Mouse (Mus musculus) myocyte (in vitro differentiated cells): ENCODE data around the gene Zbtb46. TPM values are rescaled to one million over a fixed set of nuclear protein-coding genes. Genes with fewer than 3 reads are reported as not detected.

Experiments
- H3K27me3 ChIP-seq: one replicate; pipeline ENCODE4 v1.6.1; 2011; ENCODE audit not compliant: control insufficient read depth, insufficient read depth, insufficient read length
- H3K36me3 ChIP-seq: one replicate; pipeline ENCODE4 v1.6.1; 2011; ENCODE audit not compliant: control insufficient read depth, insufficient read depth
- H3K4me2 ChIP-seq: one replicate; pipeline ENCODE4 v1.6.1; 2011; ENCODE audit warnings: low read depth, control low read depth
- H3K4me3 ChIP-seq: one replicate; pipeline ENCODE4 v1.5.1; 2011; ENCODE audit warnings: mild to moderate bottlenecking, control low read depth, moderate library complexity
- H3K79me2 ChIP-seq: one replicate; pipeline ENCODE4 v1.6.1; 2011; ENCODE audit not compliant: control insufficient read depth, insufficient read depth
- H3ac ChIP-seq: one replicate; pipeline ENCODE4 v1.6.1; 2011; ENCODE audit not compliant: control insufficient read depth, insufficient read length
- CEBPB ChIP-seq: IDR thresholded peaks from 2 replicates; pipeline ENCODE4 v1.6.1; 2011; ENCODE audit warnings: mild to moderate bottlenecking, moderate library complexity; ENCODE audit not compliant: poor library complexity, insufficient read depth, severe bottlenecking
- E2F4 ChIP-seq: IDR thresholded peaks from one replicate; pipeline ENCODE4 v1.6.1; 2011; ENCODE audit warnings: mild to moderate bottlenecking, control low read depth, moderate library complexity; ENCODE audit not compliant: insufficient read depth
- MAX ChIP-seq: IDR thresholded peaks from one replicate; pipeline ENCODE4 v1.6.1; 2011; ENCODE audit warnings: low read depth, mild to moderate bottlenecking, control low read depth
- MYOD1 ChIP-seq, 3 experiments: IDR thresholded peaks; one replicate each; pipeline ENCODE4 v1.6.1; 2011; ENCODE audit warnings: control low read depth in 2 of 3, low read depth in 2 of 3, mild to moderate bottlenecking in 2 of 3, moderate library complexity in 1 of 3; ENCODE audit not compliant: insufficient read length in 2 of 3, control insufficient read depth in 1 of 3
- MYOG ChIP-seq, 3 experiments: IDR thresholded peaks; one replicate each; pipeline ENCODE4 v1.6.1; 2011; ENCODE audit warnings: control low read depth in 2 of 3, low read depth in 2 of 3, mild to moderate bottlenecking in 2 of 3; ENCODE audit not compliant: insufficient read length in 2 of 3, control insufficient read depth in 1 of 3, insufficient read depth in 1 of 3
- POLR2A ChIP-seq: IDR thresholded peaks from one replicate; pipeline ENCODE4 v1.6.1; 2011; ENCODE audit warnings: low read depth, mild to moderate bottlenecking, control low read depth, moderate library complexity; ENCODE audit not compliant: insufficient read length
- POLR2AphosphoS2 ChIP-seq: IDR thresholded peaks from one replicate; pipeline ENCODE4 v1.6.1; 2011; ENCODE audit warnings: low read depth, control low read depth; ENCODE audit not compliant: insufficient read length
- REST ChIP-seq: IDR thresholded peaks from one replicate; pipeline ENCODE4 v1.6.1; 2011; ENCODE audit warnings: mild to moderate bottlenecking, control low read depth, moderate library complexity; ENCODE audit not compliant: insufficient read depth, insufficient read length
- SRF ChIP-seq: IDR thresholded peaks from one replicate; pipeline ENCODE4 v1.6.1; 2011; ENCODE audit warnings: low read depth; ENCODE audit not compliant: control insufficient read depth, insufficient read length
- TCF12 ChIP-seq: IDR thresholded peaks from one replicate; pipeline ENCODE4 v1.6.1; 2011; ENCODE audit warnings: mild to moderate bottlenecking, control low read depth; ENCODE audit not compliant: poor library complexity, insufficient read depth, severe bottlenecking
- TCF3 ChIP-seq: IDR thresholded peaks from one replicate; pipeline ENCODE4 v1.6.1; 2011; ENCODE audit warnings: low read depth, control low read depth; ENCODE audit not compliant: insufficient read length
- USF1 ChIP-seq: IDR thresholded peaks from one replicate; pipeline ENCODE4 v1.6.1; 2011; ENCODE audit warnings: low read depth, mild to moderate bottlenecking, control low read depth, moderate library complexity
- polyA plus RNA-seq: library from polyadenylated mRNA; unstranded; fragments of >200 nt; fragmentation: generic; extraction: Trizol; gene quantifications from one replicate; pipeline ENCODE4 v1.2.1, GENCODE M21; 2012; ENCODE audit warnings: missing spikeins

Zbtb46 gene
- polyA plus RNA-seq, 1 experiment = 1.3 TPM

DNA sequence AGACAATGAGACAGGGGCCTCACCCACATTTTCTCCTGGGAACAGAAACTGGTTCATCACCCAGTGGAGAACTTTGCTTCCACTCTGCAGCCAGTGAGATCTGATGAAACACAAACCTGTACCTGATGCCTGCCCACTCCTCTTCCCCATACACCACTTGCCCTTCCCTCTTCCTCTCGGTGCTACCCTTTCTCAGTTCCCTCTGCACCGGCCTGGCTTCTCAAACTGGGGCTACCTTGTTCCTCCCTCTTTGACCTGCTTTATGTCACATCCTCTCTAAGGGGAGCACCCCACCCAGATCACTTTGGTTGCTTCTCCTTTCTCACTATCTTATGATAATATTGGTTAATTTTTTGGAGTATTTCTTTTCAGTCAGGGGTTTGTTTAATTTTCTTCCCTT lies 23.0 kb downstream of the Zbtb46 start:
- no peaks in the 10 kb centered on the region for H3K36me3 ChIP-seq
- no peaks in the 10 kb centered on the region for H3K79me2 ChIP-seq
- H3K4me2 ChIP-seq = no peak overlapping the region
- H3K4me3 ChIP-seq = no peak overlapping the region
- peaks cover 18% of the 10 kb centered on the region for H3K27me3 ChIP-seq
- no peak for TF ChIP-seq E2F4
- TF ChIP-seq SRF = no peak
- no peak for TF ChIP-seq MAX
- no peak for TF ChIP-seq TCF3
- no peak for TF ChIP-seq POLR2AphosphoS2
- TF ChIP-seq MYOG (IDR thresholded peaks at IDR 0.05; ENCODE audit: control insufficient read depth in 1 of 3, insufficient read depth in 1 of 3, insufficient read length in 2 of 3, low read depth in 2 of 3) = no peak
- no peak for TF ChIP-seq POLR2A
- TF ChIP-seq MYOD1 (IDR thresholded peaks at IDR 0.05; ENCODE audit: control insufficient read depth in 1 of 3, insufficient read length in 2 of 3, low read depth in 2 of 3) = no peak
- no peak for TF ChIP-seq CEBPB
- TF ChIP-seq REST = no peak
- no peak for TF ChIP-seq TCF12
- no peak for TF ChIP-seq USF1
- no peak overlapping the region for H3ac ChIP-seq

DNA sequence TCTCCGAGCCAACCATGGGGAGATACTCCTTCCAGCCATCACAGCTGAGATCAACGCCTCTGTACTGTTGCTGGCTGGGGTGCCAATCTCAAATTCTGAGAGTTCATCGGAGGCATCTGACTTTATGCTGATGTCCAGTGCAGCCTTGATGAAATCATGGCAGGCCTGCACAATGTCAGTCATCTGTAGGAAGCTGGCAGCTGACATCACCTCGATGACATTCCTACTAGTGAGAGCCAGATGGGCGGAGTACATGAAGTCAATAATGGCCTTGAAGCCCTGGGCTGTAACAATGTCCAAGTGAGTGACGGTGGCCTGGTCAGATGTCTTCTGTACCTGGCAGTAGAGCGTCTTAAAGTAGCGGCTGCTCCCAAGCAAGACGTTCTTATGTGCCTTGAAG lies 35.4 kb downstream of the Zbtb46 start:
- H3K36me3 ChIP-seq = no peaks in the 10 kb centered on the region
- no peak overlapping the region for H3K4me2 ChIP-seq

DNA sequence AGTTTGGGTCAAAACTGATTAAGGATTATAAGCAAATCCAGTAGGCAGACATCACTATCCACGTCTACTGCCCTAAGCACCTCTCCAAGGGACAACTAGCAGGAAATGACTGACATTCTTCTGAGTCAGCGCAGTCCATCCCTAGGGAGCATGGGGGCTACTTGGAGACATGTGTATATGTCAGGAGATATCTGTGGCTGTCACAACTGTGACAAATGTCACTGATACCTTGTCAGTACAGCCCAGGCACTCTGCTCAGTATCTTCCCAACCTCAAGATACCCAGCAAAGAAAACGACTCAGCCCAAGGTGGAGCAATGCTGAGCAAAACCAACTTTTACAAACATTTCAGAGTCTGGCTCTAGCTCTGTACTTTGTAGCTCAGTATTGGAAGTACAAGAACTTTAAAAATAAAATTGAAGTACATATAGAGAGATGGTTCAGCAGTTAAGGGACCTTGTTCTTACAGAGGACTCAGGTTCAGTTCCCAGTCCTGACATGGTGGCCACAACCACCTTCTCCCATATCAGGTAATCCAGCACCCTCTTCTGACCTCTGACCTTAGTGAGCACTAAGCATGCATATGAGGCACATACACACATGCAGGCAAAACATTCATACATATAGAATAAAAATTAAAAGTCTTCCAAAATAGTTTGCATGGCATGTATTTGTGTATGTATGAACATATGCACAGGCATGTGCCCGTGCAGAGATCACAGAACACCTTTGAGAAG lies 38.2 kb downstream of the Zbtb46 start:
- TF ChIP-seq MAX (no peak), TCF12 (no peak), POLR2A (no peak), E2F4 (no peak), CEBPB (no peak), POLR2AphosphoS2 (no peak), USF1 (no peak), MYOG (IDR thresholded peaks at IDR 0.05; ENCODE audit: control insufficient read depth in 1 of 3, insufficient read depth in 1 of 3, insufficient read length in 2 of 3, low read depth in 2 of 3) (no peak), REST (no peak), TCF3 (no peak), SRF (no peak), MYOD1 (IDR thresholded peaks at IDR 0.05; ENCODE audit: control insufficient read depth in 1 of 3, insufficient read length in 2 of 3, low read depth in 2 of 3) (no peak)
- Histone ChIP-seq H3K4me2 (no peak overlapping the region), H3K4me3 (no peak overlapping the region), H3K27me3 (no peaks in the 10 kb centered on the region), H3K79me2 (no peaks in the 10 kb centered on the region), H3K36me3 (no peaks in the 10 kb centered on the region), H3ac (no peak overlapping the region)

More for the DNA sequence above, 35.4 kb downstream of the Zbtb46 start:
- TF ChIP-seq MAX (no peak), TCF12 (no peak), TCF3 (no peak), USF1 (no peak), E2F4 (no peak)
- Histone ChIP-seq H3ac (no peak overlapping the region), H3K4me3 (no peak overlapping the region), H3K79me2 (no peaks in the 10 kb centered on the region), H3K27me3 (peaks cover 4% of the 10 kb centered on the region)

DNA sequence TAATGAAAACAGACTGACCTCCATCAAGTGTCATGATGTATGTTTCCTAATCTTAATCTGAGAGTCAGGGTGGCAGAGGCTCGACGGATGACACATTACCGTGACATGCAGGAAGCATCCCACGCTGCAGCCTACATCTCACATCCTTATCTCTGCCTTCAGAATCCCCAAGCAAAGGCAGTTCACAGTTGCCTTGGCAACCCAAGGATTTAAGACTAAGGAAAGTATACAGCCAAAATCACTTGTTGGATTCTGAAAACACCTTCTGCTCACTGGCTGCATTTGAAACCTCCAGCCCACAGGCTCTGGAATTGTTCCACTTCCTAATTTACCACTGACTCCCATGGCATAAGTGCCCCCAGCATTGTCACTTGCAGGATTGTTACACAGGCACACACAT lies 38.8 kb downstream of the Zbtb46 start:
- H3K36me3 ChIP-seq = no peaks in the 10 kb centered on the region
- H3K27me3 ChIP-seq = no peaks in the 10 kb centered on the region
- no peaks in the 10 kb centered on the region for H3K79me2 ChIP-seq
- H3K4me3 ChIP-seq = no peak overlapping the region
- no peak overlapping the region for H3K4me2 ChIP-seq
- TF ChIP-seq POLR2A (no peak), SRF (no peak), MYOD1 (IDR thresholded peaks at IDR 0.05; ENCODE audit: control insufficient read depth in 1 of 3, insufficient read length in 2 of 3, low read depth in 2 of 3) (no peak), TCF12 (no peak), CEBPB (no peak), USF1 (no peak), REST (no peak)
- no peak overlapping the region for H3ac ChIP-seq

DNA sequence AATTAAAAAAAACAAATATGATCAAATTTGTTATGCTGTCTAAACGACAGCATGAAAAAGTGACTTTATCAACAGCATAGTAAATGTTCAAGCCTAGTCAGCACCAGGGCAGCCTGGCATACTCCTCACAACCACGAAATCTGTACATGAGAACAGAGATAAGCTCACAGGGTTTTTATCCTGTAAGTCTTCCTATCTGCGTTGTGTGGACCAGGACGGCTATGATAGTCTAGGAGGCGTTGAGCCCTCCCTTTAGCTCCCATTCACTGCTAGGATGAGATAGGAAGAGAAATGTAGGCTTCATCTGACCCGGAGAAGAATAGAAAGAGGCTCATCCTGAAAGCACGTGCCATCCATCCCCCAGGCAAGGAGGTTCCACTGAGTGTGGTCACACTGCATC lies 39.9 kb downstream of the Zbtb46 start:
- Histone ChIP-seq H3K27me3 (no peaks in the 10 kb centered on the region), H3K36me3 (no peaks in the 10 kb centered on the region), H3K4me2 (no peak overlapping the region), H3ac (no peak overlapping the region), H3K79me2 (no peaks in the 10 kb centered on the region), H3K4me3 (no peak overlapping the region)
- TF ChIP-seq REST (no peak), MAX (no peak), TCF12 (no peak), POLR2AphosphoS2 (no peak), SRF (no peak), MYOD1 (IDR thresholded peaks at IDR 0.05; ENCODE audit: control insufficient read depth in 1 of 3, insufficient read length in 2 of 3, low read depth in 2 of 3) (no peak), POLR2A (no peak), E2F4 (no peak), TCF3 (no peak), USF1 (no peak), MYOG (IDR thresholded peaks at IDR 0.05; ENCODE audit: control insufficient read depth in 1 of 3, insufficient read depth in 1 of 3, insufficient read length in 2 of 3, low read depth in 2 of 3) (no peak), CEBPB (no peak)
